Mouse (Mus musculus) CH12.LX (cell line): ENCODE results near the gene Mrpl38. TPM values are rescaled to one million over a fixed set of nuclear protein-coding genes. Genes with fewer than 3 reads are reported as not detected.
A peak's percentile ranks its signal among the peaks of the same experiment; 100 is the strongest.

Source experiments
- DNase-seq: peaks from one replicate; pipeline ENCODE4 v3.0.0-alpha.2; 2013; ENCODE audit errors: extremely low read depth
- H3K27ac ChIP-seq: 2 replicates; pipeline ENCODE4 v1.5.1; 2012; ENCODE audit warnings: low read depth, mild to moderate bottlenecking, control low read depth, moderate library complexity; ENCODE audit not compliant: insufficient read depth
- H3K27me3 ChIP-seq: replicated peaks from 2 replicates; pipeline ENCODE3; 2012; ENCODE audit warnings: inconsistent platforms
- H3K36me3 ChIP-seq, 2 experiments: replicated peaks in 1 of 2; 2 replicates each; pipeline versions ENCODE3 to v1.6.1; 2012; ENCODE audit warnings: inconsistent platforms in 1 of 2, low read length in 1 of 2, mild to moderate bottlenecking in 1 of 2, mixed read lengths in 1 of 2, moderate library complexity in 1 of 2; ENCODE audit not compliant: control insufficient read depth in 1 of 2, insufficient read depth in 1 of 2
- H3K4me1 ChIP-seq, 2 experiments: 2 replicates each; pipeline ENCODE4 v1.6.1; 2012; ENCODE audit warnings: inconsistent platforms in 1 of 2, moderate library complexity in 1 of 2; ENCODE audit not compliant: insufficient read depth in 2 of 2, control insufficient read depth in 1 of 2
- H3K4me2 ChIP-seq: 2 replicates; pipeline ENCODE4 v1.6.1; 2012; ENCODE audit warnings: low read depth, mild to moderate bottlenecking, control low read depth; ENCODE audit not compliant: poor library complexity, insufficient read depth, severe bottlenecking
- H3K4me3 ChIP-seq, 3 experiments: fragments of 150-350 bp in 1 of 3; sonication (generic) in 1 of 3; replicated peaks in 1 of 3; 2 replicates each; pipeline versions ENCODE3 to v1.5.1; 2011 to 2012; ENCODE audit warnings: low read depth in 2 of 3, low read length in 2 of 3, mild to moderate bottlenecking in 2 of 3, moderate library complexity in 2 of 3, control low read depth in 1 of 3, improper control_type of control experiment in 1 of 3, inconsistent platforms in 1 of 3, mixed read lengths in 1 of 3; ENCODE audit not compliant: poor library complexity in 1 of 3
- H3K79me2 ChIP-seq: replicated peaks from 2 replicates; pipeline ENCODE4 v1.6.1; 2012; ENCODE audit warnings: mild to moderate bottlenecking, moderate library complexity; ENCODE audit not compliant: control insufficient read depth, poor library complexity, insufficient read depth, severe bottlenecking; ENCODE audit errors: extremely low read depth
- H3K9ac ChIP-seq: 2 replicates; pipeline ENCODE4 v1.6.1; 2012; ENCODE audit warnings: low read depth, mild to moderate bottlenecking, control low read depth, moderate library complexity; ENCODE audit not compliant: insufficient read depth
- H3K9me3 ChIP-seq: replicated peaks from 2 replicates; pipeline ENCODE3; 2012; ENCODE audit warnings: low read length, inconsistent platforms, mixed read lengths
- CHD2 ChIP-seq: IDR thresholded peaks from 2 replicates; pipeline ENCODE4 v1.6.1; 2011; ENCODE audit warnings: low read length, improper control_type of control experiment
- ELF1 ChIP-seq: IDR thresholded peaks from 2 replicates; pipeline ENCODE4 v1.6.1; 2014; ENCODE audit warnings: low read depth, mild to moderate bottlenecking, inconsistent platforms, low read length, improper control_type of control experiment
- EP300 ChIP-seq: IDR thresholded peaks from 2 replicates; pipeline ENCODE4 v1.6.1; 2011; ENCODE audit warnings: low read length, improper control_type of control experiment
- ETS1 ChIP-seq: conservative IDR thresholded peaks from 2 replicates; pipeline ENCODE4 v1.6.1; 2012; ENCODE audit warnings: low read depth, mild to moderate bottlenecking, inconsistent platforms, low read length, improper control_type of control experiment, moderate library complexity
- IRF4 ChIP-seq: IDR thresholded peaks from 2 replicates; pipeline ENCODE4 v1.6.1; 2014; ENCODE audit warnings: low read depth, mild to moderate bottlenecking, inconsistent platforms, low read length, improper control_type of control experiment
- JUN ChIP-seq: IDR thresholded peaks from 2 replicates; pipeline ENCODE4 v1.6.1; 2011; ENCODE audit warnings: low read depth, mild to moderate bottlenecking, low read length, improper control_type of control experiment, moderate library complexity; ENCODE audit not compliant: insufficient read depth
- KAT2A ChIP-seq: IDR thresholded peaks from 2 replicates; pipeline ENCODE4 v1.6.1; 2012; ENCODE audit warnings: low read length, improper control_type of control experiment, inconsistent platforms; ENCODE audit not compliant: insufficient replicate concordance
- MEF2A ChIP-seq: IDR thresholded peaks from 2 replicates; pipeline ENCODE4 v1.6.1; 2014; ENCODE audit warnings: low read depth, mild to moderate bottlenecking, inconsistent platforms, low read length, improper control_type of control experiment, borderline replicate concordance
- MXI1 ChIP-seq: IDR thresholded peaks from 2 replicates; pipeline ENCODE4 v1.6.1; 2011; ENCODE audit warnings: mild to moderate bottlenecking, low read depth, low read length, improper control_type of control experiment
- MYC ChIP-seq: IDR thresholded peaks from 2 replicates; pipeline ENCODE4 v1.6.1; 2011; ENCODE audit warnings: low read depth, mild to moderate bottlenecking, improper control_type of control experiment, low read length
- NELFE ChIP-seq: IDR thresholded peaks from 2 replicates; pipeline ENCODE4 v1.6.1; 2011; ENCODE audit warnings: low read depth, low read length, improper control_type of control experiment
- PAX5 ChIP-seq: IDR thresholded peaks from 2 replicates; pipeline ENCODE4 v1.6.1; 2012; ENCODE audit warnings: low read length, inconsistent platforms, mixed read lengths
- POLR2A ChIP-seq: IDR thresholded peaks from 2 replicates; pipeline ENCODE4 v1.6.1; 2011; ENCODE audit warnings: low read depth, mild to moderate bottlenecking, improper control_type of control experiment, low read length
- POLR2AphosphoS2 ChIP-seq: IDR thresholded peaks from 2 replicates; pipeline ENCODE4 v1.6.1; 2011; ENCODE audit warnings: low read depth, low read length, improper control_type of control experiment
- RAD21 ChIP-seq: IDR thresholded peaks from 2 replicates; pipeline ENCODE4 v1.6.1; 2011; ENCODE audit warnings: low read depth, mild to moderate bottlenecking, low read length, improper control_type of control experiment, moderate library complexity
- RCOR1 ChIP-seq: conservative IDR thresholded peaks from 2 replicates; pipeline ENCODE4 v1.6.1; 2012; ENCODE audit warnings: low read depth, mild to moderate bottlenecking, inconsistent platforms, low read length, improper control_type of control experiment
- SIN3A ChIP-seq: IDR thresholded peaks from 2 replicates; pipeline ENCODE4 v1.6.1; 2012; ENCODE audit warnings: low read length, improper control_type of control experiment, inconsistent platforms
- SMC3 ChIP-seq: IDR thresholded peaks from 2 replicates; pipeline ENCODE4 v1.6.1; 2011; ENCODE audit warnings: low read depth, low read length, improper control_type of control experiment
- TBP ChIP-seq: conservative IDR thresholded peaks from 2 replicates; pipeline ENCODE4 v1.6.1; 2011; ENCODE audit warnings: low read depth, low read length, improper control_type of control experiment
- TCF12 ChIP-seq: IDR thresholded peaks from 2 replicates; pipeline ENCODE4 v1.6.1; 2014; ENCODE audit warnings: low read depth, mild to moderate bottlenecking, inconsistent platforms, low read length, improper control_type of control experiment
- USF1 ChIP-seq: IDR thresholded peaks from 2 replicates; pipeline ENCODE4 v1.6.1; 2014; ENCODE audit warnings: low read depth, mild to moderate bottlenecking, inconsistent platforms, low read length, improper control_type of control experiment
- ZC3H11A ChIP-seq: IDR thresholded peaks from 2 replicates; pipeline ENCODE4 v1.6.1; 2012; ENCODE audit warnings: low read depth, mild to moderate bottlenecking, inconsistent platforms, low read length, improper control_type of control experiment
- dilution Hi-C: fragments of 300-500 bp; cut with MboI; formaldehyde crosslinking; loops from 2 replicates; pipeline ENCODE4 v1.14.3; 2020; ENCODE audit warnings: low sequenced_read_pairs; ENCODE audit not compliant: extremely low pct_unique_long_range_greater_than_20kb, extremely low pct_ligation_motif_present
- in situ Hi-C: fragments of 300-500 bp; cut with MboI; formaldehyde crosslinking; loops from 3 replicates; pipeline ENCODE4 v1.14.3; 2019; ENCODE audit warnings: low sequenced_read_pairs, low pct_ligation_motif_present, low pct_unique_long_range_greater_than_20kb, mixed read lengths
- polyA plus RNA-seq: library from polyadenylated mRNA; unstranded; fragments of >175 nt; gene quantifications from 2 replicates; pipeline ENCODE4 v1.2.1, GENCODE M21; 2012; ENCODE audit warnings: low read depth; ENCODE audit not compliant: insufficient read length
- total RNA-seq, 2 experiments: library from RNA; depleted of rRNA; stranded (reverse); fragments of 300-350 nt in 1 of 2; fragments of >200 nt in 1 of 2; gene quantifications; 2 replicates each; pipeline ENCODE4 v1.2.3; 2012 to 2014

The Mrpl38 gene
- total and polyA plus RNA-seq, 3 experiments: 109 to 188 (median 157) TPM

DNA sequence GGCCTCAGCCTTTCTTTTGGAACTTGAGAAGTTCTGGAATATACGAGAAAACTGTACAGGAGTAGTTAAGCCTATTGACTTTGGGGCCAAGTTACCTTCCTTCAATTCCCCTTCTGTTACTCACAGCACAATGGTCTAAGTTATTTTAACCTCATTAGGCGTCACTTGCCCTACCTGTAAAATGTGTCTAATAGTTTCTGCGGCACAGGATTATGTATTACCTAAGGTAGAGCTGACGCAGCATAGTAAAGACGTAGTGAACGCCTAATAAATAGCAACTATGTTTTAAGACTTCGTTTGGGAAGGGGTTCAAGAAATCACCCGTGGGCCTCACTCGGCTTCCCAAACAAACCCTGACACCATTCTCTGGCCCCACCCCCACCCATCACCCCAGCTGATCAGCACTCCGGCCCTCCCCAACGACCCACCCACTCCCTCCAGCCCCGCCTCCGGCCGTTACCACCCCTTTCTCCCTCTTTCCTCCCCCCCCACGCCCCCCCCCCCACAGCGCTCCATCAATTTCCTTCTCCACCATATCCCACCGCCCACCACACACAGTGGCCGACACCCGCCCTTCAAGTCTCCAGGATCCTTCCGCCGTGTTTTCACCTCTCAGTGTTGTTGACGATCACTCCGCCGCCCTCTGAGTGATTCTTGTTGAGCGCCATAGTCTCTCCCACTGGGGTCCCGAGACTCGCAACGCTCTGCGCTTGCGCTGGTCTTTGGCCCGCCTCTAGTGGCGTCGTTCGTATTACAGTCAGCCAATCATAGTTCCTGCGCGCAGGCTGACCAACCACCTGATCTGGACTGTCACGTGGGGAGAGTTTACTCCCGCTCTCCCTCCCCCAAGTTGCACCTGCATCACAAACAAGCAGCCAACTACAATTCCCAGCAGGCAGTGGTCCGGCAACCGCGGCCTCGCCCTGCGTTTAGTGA lies 52.1 kb downstream of the Mrpl38 start, which contains the start of gene Wbp2 (continued):
- TF ChIP-seq JUN (no peak), IRF4 (peak; percentile 53), USF1 (peak; percentile 98), PAX5 (no peak), MXI1 (peak; percentile 69), MYC (peak; percentile 90)
- TF ChIP-seq, all 38 proteins: peak for 27

DNA sequence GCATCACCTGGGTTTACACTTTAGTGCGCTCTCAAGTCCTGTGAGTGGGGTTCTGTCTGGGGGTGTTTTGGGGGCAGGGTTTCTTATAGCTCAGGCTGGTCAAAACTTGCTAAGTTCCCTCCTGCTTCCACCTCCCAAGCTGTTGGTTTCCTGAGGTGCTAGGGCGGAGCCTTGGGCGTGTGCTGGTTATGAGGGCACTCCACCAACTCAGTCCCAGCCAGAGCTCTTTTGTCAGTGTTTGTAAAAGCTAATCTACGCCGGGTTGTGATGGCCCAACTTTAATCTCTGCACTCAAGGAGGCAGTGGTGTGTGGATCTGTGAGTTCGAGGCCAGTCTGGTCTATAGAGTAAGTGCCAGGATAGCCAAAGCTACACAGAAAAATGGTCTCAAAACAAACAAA lies 54.5 kb downstream of the Mrpl38 start:
- DNase-seq: no peak
- no peak for TF ChIP-seq POLR2A
- TF ChIP-seq SMC3: no peak
- TF ChIP-seq NELFE: no peak
- no peak for TF ChIP-seq ETS1
- TF ChIP-seq SIN3A: no peak
- TF ChIP-seq TBP: no peak
- TF ChIP-seq MXI1: no peak
- no peak for TF ChIP-seq RCOR1
- TF ChIP-seq ZC3H11A: no peak
- TF ChIP-seq CHD2: no peak
- TF ChIP-seq RAD21: no peak
- TF ChIP-seq ELF1: no peak
- TF ChIP-seq TCF12: no peak
- no peak for TF ChIP-seq EP300
- no peak for TF ChIP-seq MEF2A
- TF ChIP-seq KAT2A: no peak
- TF ChIP-seq USF1: no peak
- TF ChIP-seq POLR2AphosphoS2: no peak
- H3K27me3 ChIP-seq: no peaks in the 10 kb centered on the region
- peaks cover 45 to 63% of the 10 kb centered on the region in 2 experiments for H3K36me3 ChIP-seq
- peaks cover 3 to 36% of the 10 kb centered on the region in 2 experiments for H3K4me1 ChIP-seq
- no peak overlapping the region for H3K4me3 ChIP-seq
- H3K9me3 ChIP-seq: no peaks in the 10 kb centered on the region
- H3K79me2 ChIP-seq: peaks cover 16% of the 10 kb centered on the region
- no peak overlapping the region for H3K4me2 ChIP-seq
- no peak overlapping the region for H3K9ac ChIP-seq
- dilution Hi-C loops: no loop called here
- in situ Hi-C loops: no loop called here
- H3K27ac ChIP-seq: no peak overlapping the region
